Mouse (Mus musculus) skeletal muscle tissue, postnatal 0 days (tissue): ENCODE data around the gene Lrrc20. TPM values are rescaled to one million over a fixed set of nuclear protein-coding genes. Genes with fewer than 3 reads are reported as not detected.

ENCODE experiments used
- polyA plus RNA-seq: library from polyadenylated mRNA; unstranded; fragments of >200 nt; fragmentation: Nextera tagmentation; extraction: Ambion mirVana; gene quantifications from 2 replicates; pipeline ENCODE4 v1.2.1, GENCODE M21; 2015

Lrrc20 gene
- polyA plus RNA-seq, result 18.7 and 19.1 TPM in 2 replicates

DNA sequence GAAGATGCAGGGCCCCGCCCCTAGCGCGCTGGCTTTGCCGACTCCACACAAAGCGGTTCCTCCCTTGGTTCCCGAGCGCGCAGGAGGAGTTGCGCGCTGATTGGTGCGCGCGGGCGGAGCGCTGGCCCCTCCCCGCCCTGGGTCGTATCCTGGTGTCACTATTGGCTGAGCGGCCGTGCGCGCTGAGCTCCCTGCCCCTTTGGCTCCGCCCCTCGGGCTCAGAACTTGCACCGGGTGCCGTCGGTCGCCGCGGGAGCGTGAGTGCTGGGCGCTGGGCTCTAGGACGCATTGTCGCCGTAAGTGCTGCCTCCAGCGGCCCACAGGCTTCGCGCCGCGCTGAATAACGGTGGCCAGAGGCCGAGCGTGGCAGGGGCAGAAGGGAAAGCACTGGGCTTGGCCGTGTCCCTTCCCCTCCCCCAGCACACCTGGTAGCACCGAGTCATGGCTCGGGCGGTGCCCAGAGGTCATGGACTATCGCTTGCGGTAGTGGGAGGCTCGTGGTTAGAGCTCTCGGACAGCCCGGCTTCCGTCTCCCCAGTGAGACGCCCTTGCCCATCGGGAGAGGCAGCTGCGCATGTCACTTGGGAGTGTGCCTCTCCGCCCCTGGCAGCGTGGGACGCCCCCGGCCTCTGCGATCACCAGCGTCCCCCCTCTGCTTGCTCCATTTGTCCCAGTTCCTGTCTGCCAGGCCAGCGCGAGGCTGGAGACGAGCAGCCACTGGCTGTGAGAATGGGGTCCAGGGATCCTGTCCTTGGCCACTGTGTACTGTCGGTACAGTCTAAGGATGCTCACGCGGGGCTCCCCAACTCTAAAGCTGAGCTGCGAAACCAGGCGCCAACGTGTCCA is at the start of gene Lrrc20:
Gene Lrrc20 (plus strand): TSS at position 208 of the 846 bp plus-strand sequence.

DNA sequence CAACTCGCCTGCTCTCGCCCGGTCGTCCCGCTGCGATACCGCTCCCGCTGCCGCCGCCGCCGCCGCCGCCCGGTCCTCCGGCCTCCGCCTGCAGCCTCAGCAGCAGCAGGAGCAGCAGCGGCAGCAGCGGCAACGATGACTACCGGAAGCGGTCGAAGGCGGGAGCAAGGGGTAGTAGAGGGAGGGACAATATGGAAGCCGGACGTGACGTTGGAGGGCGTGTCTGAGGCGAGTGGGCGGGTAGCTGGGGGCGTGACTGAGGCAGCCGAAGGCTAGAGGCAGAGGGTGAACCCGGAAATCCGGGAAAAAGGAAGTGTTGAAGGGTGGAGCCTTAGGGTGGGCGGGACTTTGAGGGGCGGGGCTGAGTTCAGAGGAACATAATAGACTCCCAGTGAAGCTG is 23.0 kb upstream of the Lrrc20 start, which contains the start of gene Eif4ebp2:
Gene Eif4ebp2 (minus strand): TSS at position 17 of the 400 bp plus-strand sequence.

Other genes starting within 250 kb of the Lrrc20 start
- gene Adamts14, start 202.4 kb upstream of the Lrrc20 start, polyA plus RNA-seq, result 3.9 and 4.3 TPM in 2 replicates
- not detected in 2 replicates for gene Prf1, start 178.0 kb upstream of the Lrrc20 start, polyA plus RNA-seq
- gene Pald1, start 92.3 kb upstream of the Lrrc20 start, polyA plus RNA-seq, result 9.8 and 10.3 TPM in 2 replicates
- gene Nodal, start 57.8 kb upstream of the Lrrc20 start, polyA plus RNA-seq, result 0.19 and 0.22 TPM in 2 replicates
- 55.4 and 57.3 TPM in 2 replicates for gene Eif4ebp2, start 23.1 kb upstream of the Lrrc20 start, polyA plus RNA-seq
- 0.04 and 0.10 TPM in 2 replicates for gene Npffr1, start 119.7 kb downstream of the Lrrc20 start, polyA plus RNA-seq
- 41.9 and 90.2 TPM in 2 replicates for gene Ppa1, start 172.8 kb downstream of the Lrrc20 start, polyA plus RNA-seq
- gene Sar1a, start 204.5 kb downstream of the Lrrc20 start, polyA plus RNA-seq, result 151 and 176 TPM in 2 replicates
- 20.7 and 28.3 TPM in 2 replicates for gene Tysnd1, start 219.7 kb downstream of the Lrrc20 start, polyA plus RNA-seq
- 14.8 and 43.4 TPM in 2 replicates for gene Aifm2, start 239.5 kb downstream of the Lrrc20 start, polyA plus RNA-seq